Mouse (Mus musculus) 3T3-L1 (cell line): ENCODE data around the gene Gtf2ird1.
A peak's percentile ranks its signal among the peaks of the same experiment; 100 is the strongest.

Experiments used
- DNase-seq: peaks from one replicate; pipeline ENCODE4 v3.0.0-alpha.2; 2015; ENCODE audit warnings: low read depth, low spot score

Gtf2ird1 gene

GRCm38 (mm10) chr5:134314068-134314674 lies 142.3 kb downstream of the Gtf2ird1 start:
- DNase-seq, result no peak

- DNase-seq, result peak; percentile 97
These were observed 143.0 kb downstream of the Gtf2ird1 start for GRCm38 (mm10) chr5:134313451-134314067.

- peak; percentile 56 for DNase-seq
These were observed 143.6 kb downstream of the Gtf2ird1 start for GRCm38 (mm10) chr5:134312691-134313450.

- DNase-seq, result no peak
These were observed 144.6 kb downstream of the Gtf2ird1 start for GRCm38 (mm10) chr5:134311894-134312411.

- no peak for DNase-seq
These were observed 146.3 kb downstream of the Gtf2ird1 start for GRCm38 (mm10) chr5:134310201-134310600.

- DNase-seq, result no peak
These were observed 147.2 kb downstream of the Gtf2ird1 start for GRCm38 (mm10) chr5:134309345-134309744.
